Mouse (Mus musculus) thymus, adult 2 months (tissue): ENCODE results near the gene Sptssa. TPM values are rescaled to one million over a fixed set of nuclear protein-coding genes. Genes with fewer than 3 reads are reported as not detected.
A peak's percentile ranks its signal among the peaks of the same experiment; 100 is the strongest.
"Not testable (repeated sequence)": the region's sequence is repeated elsewhere in the genome, so short reads cannot be mapped to it uniquely, and the experiment has no call there.

ENCODE experiments used
- DNase-seq: peaks from one replicate; pipeline ENCODE4 v3.0.0; 2021
- H3K27ac ChIP-seq: fragments of 200-500 bp; 2 replicates; pipeline ENCODE4 v1.5.1; 2012; ENCODE audit warnings: low read length, control low read depth; ENCODE audit not compliant: control insufficient read depth, insufficient read depth
- H3K27me3 ChIP-seq: fragments of 200-500 bp; 2 replicates; pipeline ENCODE4 v1.6.1; 2012; ENCODE audit warnings: mild to moderate bottlenecking, low read length, moderate library complexity, mixed read lengths; ENCODE audit not compliant: control insufficient read depth, insufficient read depth
- H3K36me3 ChIP-seq: fragments of 200-500 bp; 2 replicates; pipeline ENCODE4 v1.6.1; 2012; ENCODE audit warnings: mild to moderate bottlenecking, low read length, moderate library complexity; ENCODE audit not compliant: control insufficient read depth, insufficient read depth
- H3K4me1 ChIP-seq: fragments of 200-500 bp; replicated peaks from 2 replicates; pipeline ENCODE4 v1.6.1; 2012; ENCODE audit warnings: low read length; ENCODE audit not compliant: control insufficient read depth, insufficient read depth
- H3K4me3 ChIP-seq: fragments of 200-500 bp; 2 replicates; pipeline ENCODE4 v1.5.1; 2012; ENCODE audit warnings: mild to moderate bottlenecking, low read length, control low read depth, moderate library complexity; ENCODE audit not compliant: control insufficient read depth, insufficient read depth
- CTCF ChIP-seq: fragments of 200-500 bp; IDR thresholded peaks from 2 replicates; pipeline ENCODE4 v1.5.1; 2012; ENCODE audit warnings: mild to moderate bottlenecking, control low read depth, low read length, moderate library complexity, borderline replicate concordance; ENCODE audit not compliant: control insufficient read depth, poor library complexity, insufficient read depth; ENCODE audit errors: extremely low read depth
- POLR2A ChIP-seq: fragments of 200-500 bp; IDR thresholded peaks from 2 replicates; pipeline ENCODE4 v1.6.1; 2012; ENCODE audit warnings: mild to moderate bottlenecking, low read length, control low read depth, moderate library complexity; ENCODE audit not compliant: control insufficient read depth, poor library complexity, insufficient read depth; ENCODE audit errors: extremely low read depth
- WGBS: fragments of 180-500 bp; shearing (Covaris S2); methylation state at CpG from one replicate; pipeline ENCODE4 v1.1.7; 2018; 5-methylcytosine and 5-hydroxymethylcytosine counted together
- polyA plus RNA-seq: library from polyadenylated mRNA; depleted of rRNA; stranded (reverse); fragments of >200 nt; gene quantifications from 2 replicates; pipeline ENCODE4 v1.2.3, GENCODE M21; 2012

Sptssa gene
- polyA plus RNA-seq, 1 experiment: 92.1 TPM

GRCm38 (mm10) chr12:54665526-54665925 is 9.2 kb upstream of the Sptssa start:
- WGBS: 91% methylated on average over 6 of the region's 6 CpGs
- no peak overlapping the region for H3K27ac ChIP-seq
- no peaks in the 10 kb centered on the region for H3K27me3 ChIP-seq
- H3K4me1 ChIP-seq: no peaks in the 10 kb centered on the region
- no peak for TF ChIP-seq CTCF
- TF ChIP-seq POLR2A: no peak
- DNase-seq: no peak
- H3K36me3 ChIP-seq: no peaks in the 10 kb centered on the region
- no peak overlapping the region for H3K4me3 ChIP-seq

DNA sequence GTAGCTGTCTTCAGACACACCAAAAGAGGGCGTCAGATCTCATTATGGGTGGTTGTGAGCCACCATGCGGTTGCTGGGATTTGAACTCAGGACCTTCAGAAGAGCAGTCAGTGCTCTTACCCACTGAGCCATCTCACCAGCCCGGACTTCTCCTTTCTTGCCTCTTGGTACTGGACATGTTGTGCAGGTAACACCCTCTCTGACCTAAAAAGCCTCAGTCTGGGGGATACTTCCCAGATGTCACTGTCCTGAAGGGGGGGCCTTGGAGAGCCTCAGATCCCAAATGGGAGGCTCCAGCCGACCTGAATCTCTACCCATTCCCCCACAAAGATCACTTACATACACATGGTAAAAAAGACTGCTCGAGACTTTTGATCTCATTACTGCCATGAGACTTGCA is 5.1 kb upstream of the Sptssa start:
- H3K27me3 ChIP-seq, H3K4me3 ChIP-seq, H3K27ac ChIP-seq, H3K4me1 ChIP-seq, H3K36me3 ChIP-seq, DNase-seq: not testable (repeated sequence)
- 95% methylated on average over 5 of the region's 5 CpGs for WGBS

GRCm38 (mm10) chr12:54659901-54660300 is 3.5 kb upstream of the Sptssa start:
- H3K36me3 ChIP-seq: no peaks in the 10 kb centered on the region
- no peak overlapping the region for H3K4me3 ChIP-seq
- H3K27me3 ChIP-seq: no peaks in the 10 kb centered on the region
- TF ChIP-seq POLR2A (no peak), CTCF (no peak)
- peaks cover 4% of the 10 kb centered on the region for H3K4me1 ChIP-seq
- 87% methylated on average over 3 of the region's 3 CpGs for WGBS
- no peak overlapping the region for H3K27ac ChIP-seq
- DNase-seq: no peak

GRCm38 (mm10) chr12:54658425-54659092 is 2.2 kb upstream of the Sptssa start:
- WGBS: 47% methylated on average over 7 of the region's 7 CpGs
- no peaks in the 10 kb centered on the region for H3K36me3 ChIP-seq
- DNase-seq: no peak
- no peak overlapping the region for H3K4me3 ChIP-seq
- H3K27ac ChIP-seq: no peak overlapping the region
- TF ChIP-seq POLR2A (no peak), CTCF (no peak)
- no peaks in the 10 kb centered on the region for H3K27me3 ChIP-seq
- H3K4me1 ChIP-seq: peaks cover 9% of the 10 kb centered on the region

DNA sequence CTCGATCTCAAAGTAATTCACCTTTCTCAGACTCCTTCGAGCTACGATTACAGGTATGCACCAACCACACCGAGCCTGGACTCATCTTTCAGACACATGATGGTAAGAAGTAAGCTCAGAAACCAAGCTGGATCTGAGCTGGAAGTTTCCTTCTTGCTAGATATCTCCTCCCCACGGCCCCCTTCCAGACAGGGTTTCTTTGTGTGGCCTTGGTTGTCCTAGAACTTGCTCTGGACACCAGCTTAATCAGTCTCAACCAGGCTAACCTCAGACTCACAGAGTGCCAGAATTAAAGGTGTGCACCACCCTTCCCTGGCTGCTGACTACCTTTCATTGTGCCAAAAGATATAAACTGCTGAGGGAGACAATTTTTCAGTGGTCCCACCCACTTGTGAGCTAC is 1.6 kb upstream of the Sptssa start:
- peaks cover 9% of the 10 kb centered on the region for H3K4me1 ChIP-seq
- no peak for DNase-seq
- H3K27me3 ChIP-seq: no peaks in the 10 kb centered on the region
- no peaks in the 10 kb centered on the region for H3K36me3 ChIP-seq
- no peak overlapping the region for H3K27ac ChIP-seq
- 94% methylated on average over 5 of the region's 5 CpGs for WGBS
- TF ChIP-seq CTCF: no peak
- TF ChIP-seq POLR2A: no peak
- H3K4me3 ChIP-seq: no peak overlapping the region

GRCm38 (mm10) chr12:54657226-54657625 is 853 bp upstream of the Sptssa start:
- Histone ChIP-seq H3K36me3 (no peaks in the 10 kb centered on the region), H3K4me3 (no peak overlapping the region), H3K4me1 (peaks cover 15% of the 10 kb centered on the region), H3K27ac (no peak overlapping the region), H3K27me3 (no peaks in the 10 kb centered on the region)
- 93% methylated on average over 2 of the region's 2 CpGs for WGBS
- TF ChIP-seq CTCF (no peak), POLR2A (no peak)
- no peak for DNase-seq

DNA sequence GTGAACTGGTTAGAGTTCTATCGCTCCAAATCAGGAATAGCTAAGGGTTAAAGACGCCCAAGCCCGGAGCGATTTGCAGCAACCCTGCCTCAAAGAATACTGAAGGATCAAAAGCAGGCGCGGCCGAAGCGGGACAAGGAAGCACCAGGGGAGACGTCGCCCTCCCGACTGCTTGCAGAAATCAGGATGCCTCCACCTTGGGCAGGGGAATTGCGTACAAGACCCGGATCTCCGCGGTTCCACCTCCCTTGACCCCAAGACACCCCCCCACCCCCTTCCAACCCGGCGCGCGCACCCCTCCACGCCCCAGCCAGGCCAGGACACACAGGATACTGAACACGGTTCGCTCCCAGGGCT is 356 bp downstream of the Sptssa start:
- H3K4me1 ChIP-seq: peaks cover 20% of the 10 kb centered on the region
- H3K36me3 ChIP-seq: no peaks in the 10 kb centered on the region
- under 1% methylated on average over 22 of the region's 22 CpGs for WGBS
- peak overlapping the region; percentile 76 for H3K4me3 ChIP-seq
- no peak for DNase-seq
- H3K27me3 ChIP-seq: no peaks in the 10 kb centered on the region
- no peak overlapping the region for H3K27ac ChIP-seq
- TF ChIP-seq POLR2A (no peak), CTCF (no peak)
